Mouse (Mus musculus) liver, embryonic 14.5 days (tissue): ENCODE data around the gene Arid1b. TPM values are rescaled to one million over a fixed set of nuclear protein-coding genes. Genes with fewer than 3 reads are reported as not detected.

ENCODE experiments used
- ATAC-seq: fragments of 200-750 bp; cut with Nextera tagmentation; 2 replicates; pipeline ENCODE4 v1.8.0; 2017; ENCODE audit warnings: moderate number of reproducible peaks, mild to moderate bottlenecking, moderate library complexity; ENCODE audit not compliant: insufficient read depth
- DNase-seq, 3 experiments: peaks; one replicate each; pipeline ENCODE4 v3.0.0-alpha.2; 2012 to 2013; ENCODE audit warnings: low read depth in 3 of 3, low spot score in 3 of 3
- H3K27ac ChIP-seq: fragments of 300-500 bp; sonication (generic); 2 replicates; pipeline ENCODE4 v1.5.1; 2014; ENCODE audit warnings: moderate library complexity, mild to moderate bottlenecking, control low read depth, inconsistent platforms
- H3K27me3 ChIP-seq: fragments of 300-500 bp; sonication (generic); 2 replicates; pipeline ENCODE4 v1.6.1; 2014; ENCODE audit warnings: mild to moderate bottlenecking, low read length, moderate library complexity; ENCODE audit not compliant: control insufficient read depth, insufficient read depth
- H3K36me3 ChIP-seq: fragments of 300-500 bp; sonication (generic); replicated peaks from 2 replicates; pipeline ENCODE4 v1.6.1; 2014; ENCODE audit warnings: low read depth; ENCODE audit not compliant: control insufficient read depth, insufficient read depth
- H3K4me1 ChIP-seq, 2 experiments: fragments of 200-500 bp in 1 of 2; fragments of 300-500 bp in 1 of 2; sonication (generic) in 1 of 2; replicated peaks; 2 replicates each; pipeline ENCODE4 v1.6.1; 2012 to 2014; ENCODE audit warnings: antibody characterized with exemption in 1 of 2, inconsistent platforms in 1 of 2, low read length in 1 of 2; ENCODE audit not compliant: control insufficient read depth in 2 of 2, insufficient read depth in 2 of 2
- H3K4me2 ChIP-seq: fragments of 300-500 bp; sonication (generic); 2 replicates; pipeline ENCODE4 v1.6.1; 2014; ENCODE audit warnings: low read depth, mild to moderate bottlenecking, control low read depth, moderate library complexity
- H3K4me3 ChIP-seq, 2 experiments: fragments of 200-500 bp in 1 of 2; fragments of 300-500 bp in 1 of 2; sonication (generic) in 1 of 2; 2 replicates each; pipeline ENCODE4 v1.5.1; 2012 to 2014; ENCODE audit warnings: low read depth in 2 of 2, low read length in 2 of 2, mild to moderate bottlenecking in 2 of 2, control low read depth in 1 of 2, inconsistent platforms in 1 of 2, moderate library complexity in 1 of 2; ENCODE audit not compliant: insufficient read depth in 1 of 2
- H3K9ac ChIP-seq: fragments of 300-500 bp; sonication (generic); replicated peaks from 2 replicates; pipeline ENCODE4 v1.6.1; 2014; ENCODE audit warnings: mild to moderate bottlenecking, control low read depth, moderate library complexity
- H3K9me3 ChIP-seq: fragments of 300-500 bp; sonication (generic); 2 replicates; pipeline ENCODE4 v1.6.1; 2016; ENCODE audit warnings: low read length, mixed read lengths; ENCODE audit not compliant: control insufficient read depth
- CTCF ChIP-seq: IDR thresholded peaks from 2 replicates; pipeline ENCODE4 v1.5.1; 2016; ENCODE audit warnings: antibody characterized with exemption, low read depth, control low read depth
- EP300 ChIP-seq: IDR thresholded peaks from 2 replicates; pipeline ENCODE4 v1.6.1; 2016; ENCODE audit warnings: antibody characterized with exemption, low read depth
- WGBS: fragments of 180-500 bp; shearing (Covaris S2); extraction: QIAGEN DNeasy Blood & Tissue Kit; methylation state at CpG from one replicate; pipeline ENCODE4 v1.1.7; 2014; ENCODE audit not compliant: insufficient replicate concordance; 5-methylcytosine and 5-hydroxymethylcytosine counted together
- polyA plus RNA-seq, 2 experiments: library from polyadenylated mRNA; depleted of rRNA in 1 of 2; stranded (reverse) in 1 of 2; unstranded in 1 of 2; fragments of >200 nt; fragmentation: Nextera tagmentation in 1 of 2; extraction: Ambion mirVana in 1 of 2; gene quantifications; 2 replicates each; pipeline versions ENCODE4 v1.2.1 to v1.2.3; 2012 to 2014

The Arid1b gene
- polyA plus RNA-seq, 2 experiments: 2.6 to 3.1 TPM

DNA sequence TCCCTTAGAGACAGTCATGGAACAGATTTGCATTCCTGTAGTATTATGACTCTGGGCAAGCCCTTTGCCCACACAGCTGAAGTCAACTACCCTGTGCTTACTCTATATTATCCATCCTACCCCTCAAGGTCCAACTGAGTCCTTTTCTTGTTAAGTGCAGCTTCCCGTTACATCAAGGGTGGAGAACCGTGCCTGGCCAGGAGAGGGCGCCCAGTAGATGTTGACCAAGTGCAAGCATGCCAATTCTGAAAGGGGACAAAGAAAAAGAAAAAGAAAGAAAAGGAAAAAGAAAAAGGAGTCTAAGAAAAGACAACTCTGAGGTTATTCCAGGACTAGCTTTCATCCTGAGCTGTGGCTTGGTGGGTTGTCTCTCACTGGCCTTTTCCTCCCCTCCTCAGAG is 258.3 kb downstream of the Arid1b start:
- WGBS: 9% methylated on average over 3 of the region's 3 CpGs
- TF ChIP-seq CTCF (peak; percentile 83), EP300 (no peak)
- DNase-seq (peak in 1 of 3 experiments; percentile 20), ATAC-seq (no peak)
- Histone ChIP-seq H3K9me3 (no peaks in the 10 kb centered on the region), H3K4me2 (no peak overlapping the region), H3K27me3 (no peaks in the 10 kb centered on the region), H3K9ac (no peak overlapping the region), H3K27ac (no peak overlapping the region), H3K4me3 (no peak overlapping the region), H3K36me3 (no peaks in the 10 kb centered on the region), H3K4me1 (peaks cover 0 to 18% of the 10 kb centered on the region in 2 experiments; a peak in 2 of 4 replicates)

DNA sequence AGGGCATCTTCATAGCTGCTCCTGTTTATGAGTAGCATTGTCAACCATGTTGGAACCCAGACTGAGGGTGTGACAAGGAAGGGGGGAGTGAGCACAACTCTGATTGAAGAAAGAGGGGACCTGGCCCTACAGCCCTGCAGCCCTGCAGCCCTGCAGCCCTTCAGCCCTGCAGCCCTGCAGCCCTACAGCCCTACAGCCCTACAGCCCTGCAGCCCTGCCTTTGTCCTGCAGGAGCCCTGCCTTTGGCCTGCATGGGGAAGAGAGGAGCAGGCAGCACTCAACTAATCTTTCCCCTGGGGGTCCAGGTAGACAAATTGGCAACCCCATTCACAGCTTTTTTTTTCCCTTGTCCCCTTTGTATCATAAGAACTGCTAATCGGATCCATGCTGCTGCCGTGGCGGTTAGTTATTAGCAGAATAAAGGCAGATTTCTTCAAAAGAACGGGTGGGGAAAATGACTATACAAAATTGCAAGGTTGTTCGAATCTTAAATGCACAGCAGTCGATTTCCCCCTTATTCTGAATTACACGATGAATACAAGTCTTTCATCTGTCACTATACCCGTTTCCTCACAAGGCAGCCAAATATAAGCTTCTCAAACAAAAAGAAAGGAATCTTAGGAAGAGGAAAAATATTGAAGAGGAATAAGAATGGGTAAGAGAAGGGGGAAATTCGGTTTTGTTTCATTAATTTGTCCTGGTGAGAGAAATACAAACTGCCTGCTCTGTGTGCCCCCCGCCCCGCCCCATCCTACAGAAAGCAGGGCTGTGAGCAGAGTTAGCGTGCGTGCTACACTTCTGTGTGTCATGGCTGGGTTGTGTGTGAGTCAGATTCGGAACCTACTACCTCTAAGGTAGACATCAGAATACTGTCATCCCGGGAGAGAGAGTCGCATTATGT is 260.8 kb downstream of the Arid1b start:
- DNase-seq: no peak
- H3K4me1 ChIP-seq: peaks cover 0 to 4% of the 10 kb centered on the region in 2 experiments; a peak in 1 of 4 replicates
- no peaks in the 10 kb centered on the region for H3K27me3 ChIP-seq
- no peak for ATAC-seq
- 77% methylated on average over 16 of the region's 16 CpGs for WGBS
- H3K9me3 ChIP-seq: no peaks in the 10 kb centered on the region
- no peak overlapping the region for H3K27ac ChIP-seq
- no peaks in the 10 kb centered on the region for H3K36me3 ChIP-seq
- no peak for TF ChIP-seq CTCF
- TF ChIP-seq EP300: no peak
- H3K4me2 ChIP-seq: no peak overlapping the region
- H3K9ac ChIP-seq: no peak overlapping the region
- H3K4me3 ChIP-seq: no peak overlapping the region

DNA sequence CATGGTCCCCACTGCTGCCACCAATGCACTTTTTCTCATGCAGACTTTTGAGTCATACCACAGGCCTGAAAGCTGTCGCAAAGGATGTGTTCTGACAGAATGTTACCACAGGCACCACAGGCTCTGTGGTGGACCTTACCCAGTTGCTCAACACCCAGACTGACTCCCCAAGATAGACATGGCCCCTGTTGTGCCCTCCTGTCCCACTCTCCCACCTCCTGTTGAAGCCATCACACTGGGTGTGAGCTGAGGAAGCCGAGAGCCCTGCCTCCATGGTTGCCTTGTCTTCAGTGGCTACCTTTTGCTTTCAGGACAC is 261.4 kb downstream of the Arid1b start:
- H3K9me3 ChIP-seq: no peaks in the 10 kb centered on the region
- 62% methylated on average over 2 of the region's 2 CpGs for WGBS
- DNase-seq: no peak
- peaks cover 0 to 3% of the 10 kb centered on the region in 2 experiments; a peak in 1 of 4 replicates for H3K4me1 ChIP-seq
- no peak overlapping the region for H3K4me3 ChIP-seq
- no peak overlapping the region for H3K4me2 ChIP-seq
- H3K9ac ChIP-seq: no peak overlapping the region
- no peaks in the 10 kb centered on the region for H3K27me3 ChIP-seq
- TF ChIP-seq CTCF (no peak), EP300 (no peak)
- no peak overlapping the region for H3K27ac ChIP-seq
- H3K36me3 ChIP-seq: no peaks in the 10 kb centered on the region
- no peak for ATAC-seq

DNA sequence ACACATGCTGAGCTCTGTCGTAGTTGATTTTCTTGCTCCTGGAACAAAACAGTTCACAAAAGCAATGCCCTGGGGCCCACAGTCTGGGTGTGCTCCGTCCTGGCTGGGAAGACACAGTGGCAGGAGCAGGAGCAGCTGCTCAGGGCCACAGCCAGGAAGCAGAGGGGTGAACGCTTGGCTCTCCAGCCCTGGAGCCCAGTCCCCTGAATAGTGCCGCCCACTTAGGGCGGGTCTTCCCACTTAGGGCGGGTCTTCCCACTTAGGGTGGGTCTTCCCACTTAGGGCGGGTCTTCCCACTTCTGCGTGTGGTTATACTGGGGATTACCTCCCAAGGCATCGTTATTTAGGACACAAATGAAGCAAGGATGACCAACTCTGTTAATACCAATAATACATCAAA is 264.8 kb downstream of the Arid1b start:
- Histone ChIP-seq H3K27me3 (no peaks in the 10 kb centered on the region), H3K9ac (no peak overlapping the region), H3K27ac (no peak overlapping the region), H3K4me3 (no peak overlapping the region), H3K4me1 (peaks cover 0 to 19% of the 10 kb centered on the region in 2 experiments; a peak in 2 of 4 replicates), H3K36me3 (no peaks in the 10 kb centered on the region), H3K9me3 (no peaks in the 10 kb centered on the region), H3K4me2 (no peak overlapping the region)
- DNase-seq (no peak), ATAC-seq (no peak)
- 50% methylated on average over 9 of the region's 9 CpGs for WGBS
- no peak for TF ChIP-seq EP300
- no peak for TF ChIP-seq CTCF

DNA sequence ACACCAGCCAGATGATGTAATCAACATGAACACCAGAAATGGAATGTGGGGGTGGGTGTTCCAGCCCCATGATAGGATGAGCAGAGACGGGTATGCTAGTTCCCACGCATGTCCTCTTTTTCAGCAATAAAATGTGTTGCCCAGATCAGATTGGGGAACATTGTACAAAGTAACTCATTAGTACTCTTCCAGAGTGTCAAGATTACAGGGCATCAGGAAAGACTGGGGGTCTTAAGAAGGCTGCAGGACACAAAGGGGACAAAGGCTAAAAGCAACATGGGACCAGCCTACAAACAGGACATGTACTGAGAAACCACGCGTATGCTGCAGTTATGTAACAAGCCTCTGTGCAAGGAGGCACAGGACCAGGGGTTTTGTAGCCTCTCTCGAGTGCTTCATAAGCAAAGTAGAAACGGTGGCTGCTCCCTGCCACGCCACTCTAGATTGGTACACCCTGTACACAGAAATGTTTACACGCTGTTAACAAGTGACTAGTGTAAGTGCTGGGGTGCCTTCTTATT is 267.1 kb downstream of the Arid1b start:
- H3K27me3 ChIP-seq: no peaks in the 10 kb centered on the region
- H3K9me3 ChIP-seq: no peaks in the 10 kb centered on the region
- TF ChIP-seq EP300: no peak
- no peak for TF ChIP-seq CTCF
- ATAC-seq (no peak), DNase-seq (no peak)
- H3K36me3 ChIP-seq: no peaks in the 10 kb centered on the region
- no peak overlapping the region for H3K4me3 ChIP-seq
- H3K27ac ChIP-seq: no peak overlapping the region
- peaks cover 0 to 16% of the 10 kb centered on the region in 2 experiments; a peak in 2 of 4 replicates for H3K4me1 ChIP-seq
- H3K4me2 ChIP-seq: no peak overlapping the region
- no peak overlapping the region for H3K9ac ChIP-seq
- WGBS: 63% methylated on average over 8 of the region's 8 CpGs
